Mouse (Mus musculus) testis, adult 2 months (tissue): ENCODE results near the gene Phactr2. TPM values are rescaled to one million over a fixed set of nuclear protein-coding genes. Genes with fewer than 3 reads are reported as not detected.
A peak's percentile ranks its signal among the peaks of the same experiment; 100 is the strongest.
"Not testable (repeated sequence)": the region's sequence is repeated elsewhere in the genome, so short reads cannot be mapped to it uniquely, and the experiment has no call there.

Experiments
- H3K27ac ChIP-seq: fragments of 200-500 bp; 2 replicates; pipeline ENCODE4 v1.5.1; 2012; ENCODE audit warnings: low read depth, low read length; ENCODE audit not compliant: control insufficient read depth, insufficient read depth
- H3K27me3 ChIP-seq: fragments of 200-500 bp; 2 replicates; pipeline ENCODE4 v1.6.1; 2012; ENCODE audit warnings: mild to moderate bottlenecking, low read length, moderate library complexity; ENCODE audit not compliant: control insufficient read depth, insufficient read depth
- H3K36me3 ChIP-seq: fragments of 200-500 bp; 2 replicates; pipeline ENCODE4 v1.6.1; 2012; ENCODE audit warnings: mild to moderate bottlenecking, low read length; ENCODE audit not compliant: control insufficient read depth, insufficient read depth
- H3K4me1 ChIP-seq: fragments of 200-500 bp; 2 replicates; pipeline ENCODE4 v1.6.1; 2012; ENCODE audit warnings: low read length; ENCODE audit not compliant: control insufficient read depth, insufficient read depth
- H3K4me3 ChIP-seq: fragments of 200-500 bp; 2 replicates; pipeline ENCODE4 v1.5.1; 2012; ENCODE audit warnings: low read depth, mild to moderate bottlenecking, low read length, moderate library complexity, mixed read lengths; ENCODE audit not compliant: control insufficient read depth
- CTCF ChIP-seq: fragments of 200-500 bp; IDR thresholded peaks from 2 replicates; pipeline ENCODE4 v1.5.1; 2012; ENCODE audit warnings: low read depth, mild to moderate bottlenecking, inconsistent platforms, low read length, moderate library complexity; ENCODE audit not compliant: control insufficient read depth, insufficient read depth, insufficient replicate concordance
- POLR2A ChIP-seq: fragments of 200-500 bp; IDR thresholded peaks from 2 replicates; pipeline ENCODE4 v1.6.1; 2012; ENCODE audit warnings: low read depth, mild to moderate bottlenecking, inconsistent platforms, low read length, moderate library complexity; ENCODE audit not compliant: control insufficient read depth
- polyA plus RNA-seq: library from polyadenylated mRNA; depleted of rRNA; stranded (reverse); fragments of >200 nt; gene quantifications from 2 replicates; pipeline ENCODE4 v1.2.3, GENCODE M21; 2012; rRNA removed

Phactr2 gene
- polyA plus RNA-seq: 3.2 and 3.5 TPM in 2 replicates

DNA sequence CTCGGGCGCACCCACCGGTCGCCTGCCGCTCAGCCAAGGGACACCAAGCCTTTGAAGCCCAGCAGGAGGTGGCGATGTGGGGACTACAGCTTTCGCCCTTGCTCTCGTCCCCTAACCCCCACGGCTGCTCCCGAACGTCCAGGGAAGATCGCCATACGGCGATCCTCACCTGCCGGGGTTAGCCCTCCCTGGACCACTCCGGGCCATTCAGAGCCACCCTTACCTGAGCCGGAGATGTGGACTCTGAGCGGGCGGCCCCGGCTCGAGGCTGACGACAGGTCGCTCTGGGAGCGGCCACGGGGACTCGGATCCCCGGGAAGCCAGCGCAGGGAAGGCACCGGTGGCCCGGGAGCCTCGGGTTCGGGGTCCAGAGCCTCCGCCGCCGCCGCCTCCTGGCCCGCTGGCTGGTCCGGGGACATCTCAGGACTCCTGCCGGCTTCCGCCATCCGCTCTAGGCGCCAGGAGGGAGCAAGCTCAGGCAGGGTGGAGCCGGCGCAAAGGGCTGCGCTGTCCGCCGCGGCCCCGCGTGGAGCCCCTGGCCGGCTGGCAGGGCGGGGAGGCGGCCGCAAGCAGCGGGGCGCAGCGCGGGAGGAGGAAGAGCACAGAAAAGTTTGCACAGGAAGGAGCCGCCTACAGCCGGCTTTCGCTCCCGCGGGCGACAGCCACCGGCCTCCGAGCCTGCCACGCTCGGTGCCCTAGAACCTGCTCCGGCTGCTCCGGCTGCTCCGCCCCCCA is at the start of gene Phactr2:
TSS of gene Phactr2 (minus strand) at position 580 of the 735 bp plus-strand sequence.
- no peak within 1 kb of the TSS for H3K27ac ChIP-seq
- H3K36me3 ChIP-seq: no peaks in the 10 kb centered on the region
- peak within 1 kb of the TSS; percentile 42 for H3K4me3 ChIP-seq
- TF ChIP-seq CTCF (no peak), POLR2A (no peak)
- peaks cover 2% of the 10 kb centered on the region; the same call in 1 of the 2 replicates for H3K27me3 ChIP-seq
- H3K4me1 ChIP-seq: peaks cover 8% of the 10 kb centered on the region

DNA sequence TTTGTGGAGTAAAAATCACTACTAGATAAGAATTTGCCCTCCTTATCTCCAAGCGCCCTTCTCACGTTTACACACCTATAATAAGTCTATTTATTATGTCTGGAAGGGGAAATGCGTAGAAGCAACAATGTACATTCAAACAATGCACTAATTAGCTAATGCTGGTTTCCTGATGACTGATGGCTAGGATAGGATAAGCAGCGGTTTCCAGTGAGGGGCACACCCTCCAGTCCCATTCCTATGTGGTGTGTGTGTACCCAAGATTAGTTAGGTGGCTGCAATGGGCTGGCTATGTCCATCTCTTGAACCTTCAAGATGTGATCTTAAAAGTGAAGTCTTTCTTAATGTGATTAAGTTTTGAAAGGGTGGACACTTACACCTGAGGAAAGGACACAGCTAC is 47.6 kb upstream of the Phactr2 start:
- no peak for TF ChIP-seq POLR2A
- TF ChIP-seq CTCF: no peak

DNA sequence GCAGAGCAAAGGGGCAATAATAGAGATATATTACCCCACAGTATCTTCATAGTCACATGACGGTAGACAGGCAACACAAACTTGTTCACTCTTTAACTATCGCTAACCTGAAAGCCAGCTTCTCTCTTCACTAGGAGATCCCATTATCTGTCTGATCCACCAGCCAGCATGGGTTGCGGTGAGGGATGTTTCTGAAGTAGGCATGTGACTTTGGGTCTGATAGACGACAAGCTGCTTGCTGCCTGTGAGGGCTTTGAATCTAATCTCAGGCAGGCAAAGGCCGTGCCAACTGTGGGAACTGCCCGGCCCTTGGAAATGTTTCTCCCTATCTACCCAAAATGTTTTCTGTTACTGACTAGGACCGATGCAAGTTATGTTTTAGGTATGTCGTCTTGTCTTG is 28.2 kb upstream of the Phactr2 start:
- Histone ChIP-seq H3K36me3 (no peaks in the 10 kb centered on the region), H3K4me1 (peaks cover 10% of the 10 kb centered on the region), H3K27me3 (no peaks in the 10 kb centered on the region), H3K4me3 (no peak overlapping the region), H3K27ac (no peak overlapping the region)
- TF ChIP-seq POLR2A (no peak), CTCF (no peak)

More for the DNA sequence above, 47.6 kb upstream of the Phactr2 start:
- H3K4me1 ChIP-seq: no peaks in the 10 kb centered on the region
- no peak overlapping the region for H3K27ac ChIP-seq
- H3K36me3 ChIP-seq: no peaks in the 10 kb centered on the region
- H3K4me3 ChIP-seq: no peak overlapping the region
- H3K27me3 ChIP-seq: no peaks in the 10 kb centered on the region

DNA sequence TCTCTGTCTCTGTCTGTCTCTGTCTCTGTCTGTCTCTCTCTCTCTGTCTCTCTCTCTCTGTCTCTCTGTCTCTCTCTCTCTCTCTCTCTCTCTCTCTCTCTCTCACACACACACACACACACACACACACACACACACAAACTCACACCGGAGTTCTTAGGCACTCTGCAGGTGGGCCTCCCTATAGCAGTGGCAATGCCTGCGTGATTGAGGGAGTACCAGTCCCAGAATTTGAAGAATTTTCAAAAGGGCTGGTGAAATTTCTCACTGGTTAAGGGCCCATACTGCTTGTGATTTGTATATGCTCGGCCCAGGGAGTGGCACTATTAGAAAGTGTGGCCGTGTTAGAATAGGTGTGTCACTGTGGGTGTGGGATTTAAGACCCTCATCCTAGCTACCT is 27.3 kb upstream of the Phactr2 start:
- not testable (repeated sequence) for H3K27ac ChIP-seq, H3K36me3 ChIP-seq, H3K27me3 ChIP-seq
- Histone ChIP-seq H3K4me1 (peaks cover 10% of the 10 kb centered on the region), H3K4me3 (peak overlapping the region; percentile 84)

DNA sequence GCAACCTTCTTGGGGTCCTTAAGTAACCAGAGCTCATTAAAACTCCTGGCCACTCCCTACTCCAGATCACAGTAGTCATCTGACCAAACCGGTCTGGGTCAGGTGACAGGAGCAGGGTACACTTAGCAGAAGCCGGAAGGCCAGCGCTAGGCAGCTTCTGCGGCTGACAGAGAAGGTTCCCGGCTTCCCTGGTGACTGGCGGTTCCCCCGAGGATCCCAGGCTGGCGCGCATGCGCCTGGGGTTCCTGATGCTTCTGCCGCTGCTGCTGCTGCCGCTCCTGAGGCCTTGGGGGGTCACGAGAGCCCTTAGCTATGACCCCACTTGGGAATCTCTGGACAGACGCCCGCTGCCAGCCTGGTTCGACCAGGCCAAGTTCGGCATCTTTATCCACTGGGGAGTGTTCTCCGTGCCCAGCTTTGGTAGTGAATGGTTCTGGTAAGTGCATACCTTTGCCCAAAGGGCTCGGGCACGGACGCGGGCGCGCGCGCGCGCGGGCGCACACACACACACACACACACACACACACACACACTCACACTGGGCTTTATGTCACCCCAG is 26.8 kb upstream of the Phactr2 start:
- no peaks in the 10 kb centered on the region for H3K27me3 ChIP-seq
- H3K4me3 ChIP-seq: peak overlapping the region; percentile 84
- no peak for TF ChIP-seq CTCF
- TF ChIP-seq POLR2A: peak; percentile 76
- peaks cover 10% of the 10 kb centered on the region for H3K4me1 ChIP-seq
- H3K27ac ChIP-seq: peak overlapping the region; percentile 61
- no peaks in the 10 kb centered on the region for H3K36me3 ChIP-seq

DNA sequence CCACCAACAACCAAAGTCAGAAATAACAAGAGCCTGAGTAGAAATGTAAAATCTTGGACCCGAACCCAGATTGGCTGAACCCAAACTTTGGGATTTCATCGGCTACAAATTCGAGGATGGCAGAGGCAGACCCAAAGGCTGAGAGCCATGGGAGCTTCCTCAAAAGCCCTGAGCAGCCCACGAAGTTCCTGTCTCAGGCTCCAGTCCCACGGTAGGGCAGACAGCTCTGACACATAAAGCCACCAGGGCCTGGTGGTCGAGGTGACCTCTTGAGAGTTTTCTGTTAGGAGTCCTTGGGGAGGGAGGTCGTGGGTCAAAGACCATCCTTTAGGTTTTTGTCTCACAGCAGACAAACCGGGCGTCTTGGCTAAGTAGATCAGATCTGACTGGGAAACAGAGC is 26.3 kb upstream of the Phactr2 start:
- Histone ChIP-seq H3K4me1 (peaks cover 10% of the 10 kb centered on the region), H3K27me3 (no peaks in the 10 kb centered on the region), H3K27ac (peak overlapping the region; percentile 61), H3K4me3 (peak overlapping the region; percentile 84), H3K36me3 (no peaks in the 10 kb centered on the region)
- TF ChIP-seq POLR2A (no peak), CTCF (no peak)

DNA sequence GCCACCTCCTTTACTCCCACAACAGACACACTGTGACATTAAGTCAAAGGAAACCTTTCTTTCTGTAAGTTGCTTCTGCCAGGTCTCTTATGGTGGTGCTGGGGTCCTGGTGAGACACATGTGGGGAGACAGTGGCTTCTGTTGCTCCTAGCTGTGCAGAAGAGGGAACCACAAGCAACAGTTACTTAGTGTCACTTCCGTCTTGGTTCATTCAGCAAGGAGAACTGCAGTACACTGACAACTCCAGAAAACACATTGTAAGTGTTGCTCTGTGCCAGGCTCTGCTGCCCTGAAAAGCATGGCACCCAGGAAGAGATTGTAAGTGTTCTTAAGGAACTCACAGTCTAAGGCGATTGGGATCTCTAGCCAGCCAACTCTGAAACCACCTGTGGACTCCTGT is 25.1 kb upstream of the Phactr2 start, which contains the start of gene Fuca2:
TSS of gene Fuca2 (plus strand) at position 210 of the 400 bp plus-strand sequence.
- H3K36me3 ChIP-seq: no peaks in the 10 kb centered on the region
- no peaks in the 10 kb centered on the region for H3K27me3 ChIP-seq
- peak within 1 kb of the TSS; percentile 84 for H3K4me3 ChIP-seq
- TF ChIP-seq POLR2A: no peak
- no peak for TF ChIP-seq CTCF
- H3K27ac ChIP-seq: no peak within 1 kb of the TSS
- peaks cover 10% of the 10 kb centered on the region for H3K4me1 ChIP-seq
